Mouse (Mus musculus) forebrain, embryonic 14.5 days (tissue): ENCODE measurements around the gene Rcor1. TPM values are rescaled to one million over a fixed set of nuclear protein-coding genes. Genes with fewer than 3 reads are reported as not detected.

Experiments used
- ATAC-seq: fragments of 200-750 bp; cut with Nextera tagmentation; 2 replicates; pipeline ENCODE4 v1.8.0; 2017; ENCODE audit warnings: mild to moderate bottlenecking, moderate library complexity
- DNase-seq: peaks from one replicate; pipeline ENCODE4 v3.0.0-alpha.2; 2015; ENCODE audit warnings: low spot score
- H3K27ac ChIP-seq: fragments of 300-500 bp; sonication (generic); 2 replicates; pipeline ENCODE4 v1.5.1; 2014; ENCODE audit warnings: low read depth, mild to moderate bottlenecking, control low read depth, low read length, moderate library complexity
- H3K27me3 ChIP-seq: fragments of 300-500 bp; sonication (generic); replicated peaks from 2 replicates; pipeline ENCODE4 v1.6.1; 2014; ENCODE audit warnings: low read length, control low read depth, mixed read lengths; ENCODE audit not compliant: control insufficient read depth, insufficient read depth
- H3K36me3 ChIP-seq: fragments of 300-500 bp; sonication (generic); 2 replicates; pipeline ENCODE4 v1.6.1; 2014; ENCODE audit warnings: low read length, control low read depth; ENCODE audit not compliant: control insufficient read depth, insufficient read depth
- H3K4me1 ChIP-seq: fragments of 300-500 bp; sonication (generic); 2 replicates; pipeline ENCODE4 v1.6.1; 2014; ENCODE audit warnings: antibody characterized with exemption, low read length, control low read depth; ENCODE audit not compliant: control insufficient read depth, insufficient read depth
- H3K4me2 ChIP-seq: fragments of 300-500 bp; sonication (generic); 2 replicates; pipeline ENCODE4 v1.6.1; 2014; ENCODE audit warnings: mild to moderate bottlenecking, control low read depth, low read length
- H3K4me3 ChIP-seq: fragments of 300-500 bp; sonication (generic); 2 replicates; pipeline ENCODE4 v1.5.1; 2014; ENCODE audit warnings: low read depth, low read length, control low read depth
- H3K9ac ChIP-seq: fragments of 300-500 bp; sonication (generic); 2 replicates; pipeline ENCODE4 v1.6.1; 2014; ENCODE audit warnings: mild to moderate bottlenecking, low read length, control low read depth, moderate library complexity
- H3K9me3 ChIP-seq: fragments of 300-500 bp; sonication (generic); replicated peaks from 2 replicates; pipeline ENCODE4 v1.6.1; 2016; ENCODE audit warnings: low read length, control low read depth, mixed read lengths; ENCODE audit not compliant: control insufficient read depth
- WGBS: fragments of 180-500 bp; shearing (Covaris S2); extraction: QIAGEN DNeasy Blood & Tissue Kit; methylation state at CpG from one replicate; pipeline ENCODE4 v1.1.7; 2014; 5-methylcytosine and 5-hydroxymethylcytosine counted together
- polyA plus RNA-seq: library from polyadenylated mRNA; unstranded; fragments of >200 nt; fragmentation: Nextera tagmentation; extraction: Ambion mirVana; gene quantifications from 2 replicates; pipeline ENCODE4 v1.2.1, GENCODE M21; 2014

Rcor1 gene
- polyA plus RNA-seq, 1 experiment from 2014 or later: 8.5 TPM

DNA sequence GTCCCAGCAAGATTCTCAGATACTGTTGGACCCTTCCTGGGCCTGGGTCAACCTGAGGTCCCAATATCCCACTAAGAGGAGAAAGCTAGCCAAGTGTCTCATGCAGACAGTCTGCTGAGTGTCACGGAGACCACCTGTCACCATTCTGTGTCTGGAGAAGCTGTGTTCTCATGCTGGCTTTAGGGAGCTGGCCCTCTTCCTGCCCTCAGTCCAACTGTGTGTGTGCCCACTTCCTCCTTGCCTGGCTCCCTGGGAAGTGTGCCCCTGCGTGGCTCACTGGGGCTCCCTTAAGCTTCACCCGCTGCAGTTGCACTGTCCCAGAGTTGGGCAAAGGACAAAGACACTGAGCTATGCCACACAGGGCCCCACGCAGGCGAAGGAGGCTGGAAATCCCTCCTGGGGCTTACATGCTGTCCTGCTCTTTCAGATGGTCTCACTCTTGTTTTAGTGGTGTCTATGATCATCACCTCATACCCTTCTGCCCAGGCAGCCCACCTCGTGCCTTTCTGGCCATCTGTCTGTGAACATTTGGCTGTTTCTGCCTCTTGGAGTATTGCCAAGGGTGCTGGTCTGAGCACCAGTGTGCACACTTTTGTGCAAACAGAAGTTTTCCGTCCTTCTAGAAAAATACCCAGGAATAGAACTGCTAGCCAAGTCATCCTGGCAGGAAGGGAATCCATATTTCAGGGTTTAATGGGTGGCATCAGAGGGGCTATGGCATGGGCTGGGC is 114.0 kb downstream of the Rcor1 start:
- no peak for DNase-seq
- Histone ChIP-seq H3K4me2 (no peak overlapping the region), H3K9me3 (no peaks in the 10 kb centered on the region), H3K4me3 (no peak overlapping the region), H3K27me3 (no peaks in the 10 kb centered on the region), H3K4me1 (peaks cover 5% of the 10 kb centered on the region; the same call in 1 of the 2 replicates), H3K36me3 (no peaks in the 10 kb centered on the region), H3K27ac (peak overlapping the region; percentile 46; the same call in 1 of the 2 replicates), H3K9ac (no peak overlapping the region)
- ATAC-seq: no peak
- 60% methylated on average over 7 of the region's 7 CpGs for WGBS

- no peaks in the 10 kb centered on the region for H3K36me3 ChIP-seq
- DNase-seq (no peak), ATAC-seq (no peak)
- no peaks in the 10 kb centered on the region for H3K27me3 ChIP-seq
- H3K27ac ChIP-seq: no peak overlapping the region
- H3K4me1 ChIP-seq: peaks cover 5% of the 10 kb centered on the region; the same call in 1 of the 2 replicates
- 68% methylated on average over 5 of the region's 5 CpGs for WGBS
- H3K4me2 ChIP-seq: no peak overlapping the region
- no peak overlapping the region for H3K9ac ChIP-seq
- no peak overlapping the region for H3K4me3 ChIP-seq
- no peaks in the 10 kb centered on the region for H3K9me3 ChIP-seq
These were observed 114.8 kb downstream of the Rcor1 start for GRCm38 (mm10) chr12:111153946-111154345.

DNA sequence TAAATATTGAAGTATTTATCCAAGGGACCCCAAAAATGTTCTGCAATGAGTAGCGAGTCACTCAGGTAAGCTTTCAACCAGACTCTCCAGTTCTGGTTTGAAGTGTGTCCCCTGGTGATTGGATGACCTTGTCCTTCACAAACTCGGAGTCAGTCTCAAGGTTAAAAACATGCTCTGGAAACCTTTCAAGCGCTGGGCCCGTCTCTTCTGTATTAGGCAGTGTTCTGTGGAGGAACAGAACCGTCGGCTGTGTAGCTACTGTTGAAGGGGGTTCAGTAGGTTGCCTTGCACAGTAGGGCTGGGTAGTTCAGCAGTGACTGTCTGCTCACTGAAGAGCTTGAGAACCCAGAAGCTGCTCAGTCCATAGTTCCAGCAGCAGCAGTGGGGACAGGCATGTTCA is 115.5 kb downstream of the Rcor1 start:
- DNase-seq (no peak), ATAC-seq (no peak)
- H3K4me1 ChIP-seq: peaks cover 5% of the 10 kb centered on the region; the same call in 1 of the 2 replicates
- no peaks in the 10 kb centered on the region for H3K27me3 ChIP-seq
- H3K27ac ChIP-seq: no peak overlapping the region
- no peak overlapping the region for H3K4me3 ChIP-seq
- no peak overlapping the region for H3K4me2 ChIP-seq
- H3K9me3 ChIP-seq: no peaks in the 10 kb centered on the region
- H3K9ac ChIP-seq: no peak overlapping the region
- H3K36me3 ChIP-seq: no peaks in the 10 kb centered on the region
- 90% methylated on average over 6 of the region's 6 CpGs for WGBS

GRCm38 (mm10) chr12:111155756-111156155 is 116.6 kb downstream of the Rcor1 start:
- Histone ChIP-seq H3K4me2 (no peak overlapping the region), H3K36me3 (no peaks in the 10 kb centered on the region), H3K9me3 (no peaks in the 10 kb centered on the region), H3K4me1 (peaks cover 5% of the 10 kb centered on the region; the same call in 1 of the 2 replicates), H3K4me3 (no peak overlapping the region), H3K27me3 (no peaks in the 10 kb centered on the region), H3K27ac (no peak overlapping the region), H3K9ac (no peak overlapping the region)
- ATAC-seq: no peak
- DNase-seq: no peak
- WGBS: 88% methylated on average over 1 of the region's 1 CpGs

GRCm38 (mm10) chr12:111159659-111160428 is 120.7 kb downstream of the Rcor1 start:
- no peak overlapping the region for H3K4me3 ChIP-seq
- H3K27ac ChIP-seq: no peak overlapping the region
- no peak for DNase-seq
- H3K27me3 ChIP-seq: no peaks in the 10 kb centered on the region
- ATAC-seq: no peak
- 80% methylated on average over 12 of the region's 12 CpGs for WGBS
- H3K4me1 ChIP-seq: peaks cover 23% of the 10 kb centered on the region
- no peak overlapping the region for H3K9ac ChIP-seq
- no peaks in the 10 kb centered on the region for H3K9me3 ChIP-seq
- no peaks in the 10 kb centered on the region for H3K36me3 ChIP-seq
- H3K4me2 ChIP-seq: no peak overlapping the region

- no peak overlapping the region for H3K4me2 ChIP-seq
- no peaks in the 10 kb centered on the region for H3K36me3 ChIP-seq
- peaks cover 23% of the 10 kb centered on the region for H3K4me1 ChIP-seq
- no peaks in the 10 kb centered on the region for H3K27me3 ChIP-seq
- H3K9ac ChIP-seq: no peak overlapping the region
- no peaks in the 10 kb centered on the region for H3K9me3 ChIP-seq
- H3K27ac ChIP-seq: no peak overlapping the region
- no peak overlapping the region for H3K4me3 ChIP-seq
- no peak for ATAC-seq
- DNase-seq: no peak
- 94% methylated on average over 10 of the region's 10 CpGs for WGBS
These were observed 121.7 kb downstream of the Rcor1 start for GRCm38 (mm10) chr12:111160871-111161270.

DNA sequence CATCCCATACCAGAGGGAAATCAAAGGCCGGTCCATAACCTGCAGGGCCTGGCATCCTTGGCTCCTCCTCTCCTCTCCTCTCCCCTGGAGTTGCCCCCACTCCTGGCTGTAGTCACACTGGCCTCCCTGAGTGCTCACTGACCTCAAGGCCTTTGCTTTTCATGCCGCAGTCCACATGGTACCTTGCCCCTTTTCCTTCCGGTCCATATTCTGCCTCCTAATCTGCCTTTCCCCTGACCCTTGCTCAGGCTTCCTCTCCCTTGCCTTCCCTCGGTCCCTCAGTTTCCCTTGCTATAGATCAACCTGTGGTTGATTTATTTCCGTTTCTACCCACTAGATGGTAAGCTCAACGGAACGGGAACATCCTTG is 122.8 kb downstream of the Rcor1 start:
- 39% methylated on average over 7 of the region's 7 CpGs for WGBS
- H3K9me3 ChIP-seq: no peaks in the 10 kb centered on the region

DNA sequence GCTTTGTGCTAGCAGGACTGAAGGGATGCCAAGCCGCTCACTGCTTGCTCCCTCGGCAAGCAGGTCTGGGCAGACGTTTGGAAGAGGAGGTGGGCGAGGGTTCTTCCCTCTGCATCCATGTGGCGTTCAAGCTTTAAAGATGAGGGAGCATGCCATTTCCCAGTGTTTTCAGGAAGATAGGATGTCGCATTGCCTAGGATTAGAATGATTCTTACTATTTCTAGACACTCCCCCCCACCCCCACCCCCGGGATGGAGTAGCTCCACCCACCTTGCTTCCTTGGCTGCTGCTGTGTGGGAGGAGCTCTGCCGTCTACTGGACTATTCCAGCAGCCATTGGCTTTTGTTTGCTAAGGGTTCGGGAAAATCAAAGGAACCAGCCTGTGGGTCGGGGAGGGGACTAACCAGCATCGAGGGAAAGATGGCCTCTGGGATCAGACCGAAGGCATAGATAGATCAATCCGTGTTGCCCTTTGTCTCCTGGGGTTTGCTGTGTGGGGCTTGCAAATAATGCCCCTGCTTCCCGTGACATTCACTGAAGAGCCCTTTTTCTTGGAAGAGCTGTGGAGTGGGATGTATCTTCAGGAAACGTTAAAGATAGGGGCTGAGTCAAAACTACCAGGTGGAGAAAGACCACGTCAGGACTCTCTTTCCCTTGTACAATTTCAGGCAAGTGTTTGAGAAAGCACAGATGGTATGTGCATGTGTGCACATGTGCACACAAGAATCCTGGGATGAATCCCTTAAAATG is 123.3 kb downstream of the Rcor1 start:
- Histone ChIP-seq H3K4me1 (peaks cover 23% of the 10 kb centered on the region), H3K4me3 (peak overlapping the region; percentile 3; the same call in 1 of the 2 replicates), H3K9me3 (no peaks in the 10 kb centered on the region), H3K27ac (peak overlapping the region; percentile 89), H3K27me3 (no peaks in the 10 kb centered on the region), H3K9ac (peak overlapping the region; percentile 40), H3K4me2 (peak overlapping the region; percentile 43), H3K36me3 (no peaks in the 10 kb centered on the region)
- peak; percentile 59 for ATAC-seq
- peak; percentile 92 for DNase-seq
- 9% methylated on average over 16 of the region's 16 CpGs for WGBS

More for the DNA sequence above, 122.8 kb downstream of the Rcor1 start:
- H3K4me3 ChIP-seq: no peak overlapping the region
- H3K4me1 ChIP-seq: peaks cover 23% of the 10 kb centered on the region
- no peaks in the 10 kb centered on the region for H3K27me3 ChIP-seq
- no peaks in the 10 kb centered on the region for H3K36me3 ChIP-seq
- no peak for ATAC-seq
- peak overlapping the region; percentile 40 for H3K9ac ChIP-seq
- H3K27ac ChIP-seq: peak overlapping the region; percentile 89
- H3K4me2 ChIP-seq: peak overlapping the region; percentile 43
- DNase-seq: no peak
